Mouse (Mus musculus) A20 (cell line): ENCODE data around the gene Pnrc1.

Source experiments
- DNase-seq: peaks from one replicate; pipeline ENCODE4 v3.0.0-alpha.2; 2011; ENCODE audit warnings: low read depth, low spot score

Pnrc1 gene

GRCm38 (mm10) chr4:33224003-33224675 lies 65.8 kb downstream of the Pnrc1 start:
- DNase-seq, result no peak

- DNase-seq, result no peak
Observed at GRCm38 (mm10) chr4:33221847-33222246, 68.1 kb downstream of the Pnrc1 start.

DNA sequence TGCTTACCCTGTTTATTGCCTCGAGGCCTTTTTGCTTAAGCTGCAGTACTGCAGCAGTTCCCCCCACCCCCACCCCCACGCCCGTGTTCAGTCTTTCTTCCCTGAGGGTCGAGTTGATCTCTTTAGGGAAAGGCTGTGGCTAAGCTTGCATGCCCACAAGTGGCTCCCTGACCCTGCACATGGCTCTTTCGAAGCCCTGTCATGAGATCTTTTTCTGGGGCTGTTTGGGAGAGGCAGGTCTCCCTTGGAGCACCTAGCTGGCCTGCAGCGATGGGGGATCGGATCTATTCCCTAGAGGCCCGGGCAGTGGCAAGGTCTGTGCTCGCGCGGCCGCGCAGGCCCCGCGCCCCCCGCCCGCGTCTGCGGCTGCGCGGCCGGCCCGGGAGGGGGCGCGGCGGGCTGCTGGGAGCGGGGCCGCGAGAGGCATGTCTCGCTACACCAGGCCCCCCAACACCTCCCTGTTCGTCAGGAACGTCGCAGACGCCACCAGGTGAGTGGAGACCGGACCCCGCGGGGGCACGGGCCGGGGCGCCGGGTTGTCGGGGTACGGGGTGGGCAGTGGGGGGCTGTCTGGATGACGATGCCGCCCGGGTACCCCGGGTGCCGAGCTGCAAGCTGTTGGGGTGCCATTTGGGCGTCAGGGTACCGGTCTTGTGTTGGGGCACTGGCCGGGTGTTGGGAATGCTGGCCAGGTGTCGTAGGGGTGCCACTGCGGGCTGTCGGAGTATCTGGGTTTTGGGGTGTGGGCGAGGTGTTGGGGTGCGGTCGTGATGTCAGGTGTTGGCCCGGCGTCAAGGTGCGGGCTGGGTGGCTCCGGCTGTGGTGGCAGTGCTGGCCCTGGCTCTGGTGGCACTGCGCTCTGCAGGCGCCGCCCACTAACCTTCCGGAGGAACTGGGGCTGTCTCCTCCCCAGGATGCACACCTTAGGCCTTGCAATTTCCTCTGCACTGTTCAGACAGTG lies 80.8 kb downstream of the Pnrc1 start, which contains the start of gene Srsf12:
Gene Srsf12 (plus strand): TSS at position 111 of the 961 bp plus-strand sequence.
- no peak for DNase-seq

DNA sequence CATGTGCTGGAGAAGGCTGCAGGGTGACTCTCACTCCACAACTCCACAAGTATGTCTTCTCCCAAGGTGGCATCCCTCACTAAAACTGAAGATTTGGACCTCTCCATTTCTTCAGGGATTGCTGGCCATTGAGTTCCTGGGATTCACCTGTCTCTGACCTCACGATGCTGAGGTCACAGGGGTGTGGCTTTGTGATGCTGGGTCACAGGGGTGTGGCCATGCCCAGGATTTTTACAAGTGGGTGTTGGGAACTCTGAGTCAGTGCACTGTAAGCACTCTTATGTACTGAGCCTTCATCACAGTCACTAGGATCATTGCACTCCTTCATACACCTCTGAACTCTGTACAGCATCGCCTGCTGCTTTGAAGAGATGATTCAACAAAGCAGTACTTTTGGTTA lies 82.4 kb downstream of the Pnrc1 start:
- no peak for DNase-seq

DNA sequence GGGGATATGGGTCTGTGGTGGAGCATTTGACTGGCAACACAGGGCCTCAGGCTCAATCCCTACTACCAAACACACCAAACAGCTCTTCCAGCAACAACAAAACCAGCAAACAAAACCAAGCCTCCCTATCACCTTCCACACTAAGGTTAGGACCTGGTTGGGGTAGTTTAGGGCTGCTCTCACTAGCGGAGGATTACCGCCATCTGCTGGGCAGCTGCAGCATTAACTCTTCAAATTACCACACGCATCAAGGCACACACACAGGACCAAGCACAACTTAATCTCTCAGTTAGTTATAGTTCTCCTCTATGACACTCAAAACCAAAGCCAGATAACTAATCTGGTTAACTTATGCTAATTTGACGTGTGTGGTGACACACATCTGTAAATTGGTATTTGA lies 85.3 kb downstream of the Pnrc1 start:
- DNase-seq, result peak; percentile 69

DNA sequence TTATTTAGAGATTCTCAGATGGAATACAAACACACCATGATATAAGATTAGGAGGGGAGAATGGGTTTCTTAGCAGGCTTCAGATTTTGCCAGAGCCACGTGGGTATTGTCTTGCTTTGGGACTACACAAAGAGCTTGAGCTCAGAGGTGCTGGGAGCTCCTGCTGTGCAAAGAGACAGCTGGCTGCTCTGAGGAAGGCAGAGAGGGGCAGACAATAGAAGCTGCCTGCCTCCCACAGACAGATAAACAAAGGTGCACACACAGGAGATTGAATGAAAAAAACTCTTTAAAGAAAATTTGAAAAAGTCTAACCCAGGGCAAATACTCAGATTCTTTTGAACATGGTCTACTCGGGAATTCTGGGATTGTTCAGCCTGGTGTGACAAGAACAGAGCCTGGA lies 91.8 kb downstream of the Pnrc1 start:
- no peak for DNase-seq
